Mouse (Mus musculus) stomach, postnatal 0 days (tissue): ENCODE results near the gene Inpp5b. TPM values are rescaled to one million over a fixed set of nuclear protein-coding genes. Genes with fewer than 3 reads are reported as not detected.
A peak's percentile ranks its signal among the peaks of the same experiment; 100 is the strongest.

ENCODE experiments used
- ATAC-seq: fragments of 200-750 bp; cut with Nextera tagmentation; 2 replicates; pipeline ENCODE4 v1.8.0; 2017; ENCODE audit not compliant: low FRiP score, low TSS enrichment
- DNase-seq: peaks from one replicate; pipeline ENCODE4 v3.0.0-alpha.2; 2016; ENCODE audit warnings: low spot score
- H3K27ac ChIP-seq: fragments of 300-500 bp; sonication (generic); replicated peaks from 2 replicates; pipeline ENCODE4 v1.5.1; 2014; ENCODE audit warnings: mild to moderate bottlenecking, control low read depth
- H3K27me3 ChIP-seq: fragments of 300-500 bp; sonication (generic); 2 replicates; pipeline ENCODE4 v1.6.1; 2014; ENCODE audit warnings: low read length; ENCODE audit not compliant: control insufficient read depth, insufficient read depth
- H3K36me3 ChIP-seq: fragments of 300-500 bp; sonication (generic); 2 replicates; pipeline ENCODE4 v1.6.1; 2014; ENCODE audit warnings: low read length, mixed read lengths; ENCODE audit not compliant: control insufficient read depth, insufficient read depth
- H3K4me1 ChIP-seq: fragments of 300-500 bp; sonication (generic); replicated peaks from 2 replicates; pipeline ENCODE4 v1.6.1; 2014; ENCODE audit warnings: antibody characterized with exemption; ENCODE audit not compliant: control insufficient read depth, insufficient read depth
- H3K4me2 ChIP-seq: fragments of 300-500 bp; sonication (generic); replicated peaks from 2 replicates; pipeline ENCODE4 v1.6.1; 2014; ENCODE audit warnings: low read depth, mild to moderate bottlenecking, control low read depth, moderate library complexity
- H3K4me3 ChIP-seq: fragments of 300-500 bp; sonication (generic); 2 replicates; pipeline ENCODE4 v1.5.1; 2014; ENCODE audit warnings: low read depth, low read length, control low read depth
- H3K9ac ChIP-seq: fragments of 300-500 bp; sonication (generic); 2 replicates; pipeline ENCODE4 v1.6.1; 2014; ENCODE audit warnings: mild to moderate bottlenecking, low read length, control low read depth, mixed read lengths
- H3K9me3 ChIP-seq: fragments of 300-500 bp; sonication (generic); 2 replicates; pipeline ENCODE4 v1.6.1; 2016; ENCODE audit warnings: low read length; ENCODE audit not compliant: control insufficient read depth
- CTCF ChIP-seq: IDR thresholded peaks from 2 replicates; pipeline ENCODE4 v1.5.1; 2016; ENCODE audit warnings: antibody characterized with exemption, low read depth, mild to moderate bottlenecking, moderate library complexity
- EP300 ChIP-seq: optimal IDR thresholded peaks from 2 replicates; pipeline ENCODE3; 2016; ENCODE audit warnings: antibody characterized with exemption
- WGBS: fragments of 180-500 bp; shearing (Covaris S2); extraction: QIAGEN DNeasy Blood & Tissue Kit; methylation state at CpG from one replicate; pipeline ENCODE4 v1.1.7; 2014; 5-methylcytosine and 5-hydroxymethylcytosine counted together
- polyA plus RNA-seq: library from polyadenylated mRNA; unstranded; fragments of >200 nt; fragmentation: Nextera tagmentation; extraction: Ambion mirVana; gene quantifications from 2 replicates; pipeline ENCODE4 v1.2.1, GENCODE M21; 2015

Inpp5b gene
- polyA plus RNA-seq, 1 experiment from 2014 or later = 23.5 TPM

DNA sequence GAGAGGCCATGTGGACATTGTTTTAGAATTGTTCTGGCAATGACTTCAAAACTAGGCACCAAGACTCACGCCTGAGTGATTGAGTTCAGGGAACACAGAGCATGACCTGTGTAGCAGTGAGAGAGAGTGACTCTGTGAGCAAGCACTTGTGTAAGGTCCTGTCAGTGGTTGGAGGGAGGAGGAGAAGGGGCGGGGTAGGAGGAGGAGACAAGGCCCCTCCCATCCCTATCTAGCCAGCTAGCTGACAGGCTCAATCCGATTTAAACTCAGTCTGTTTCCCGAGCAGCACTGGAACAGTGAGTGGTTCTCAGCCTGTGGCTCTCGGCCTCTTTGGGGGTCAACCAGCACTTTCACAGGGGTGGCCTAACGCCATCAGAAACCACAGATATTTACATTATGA lies 76.2 kb downstream of the Inpp5b start:
- Histone ChIP-seq H3K27me3 (no peaks in the 10 kb centered on the region), H3K4me2 (no peak overlapping the region), H3K36me3 (peaks cover 6% of the 10 kb centered on the region), H3K9ac (no peak overlapping the region), H3K4me3 (no peak overlapping the region), H3K27ac (peak overlapping the region; percentile 35; the same call in 1 of the 2 replicates), H3K9me3 (no peaks in the 10 kb centered on the region), H3K4me1 (no peaks in the 10 kb centered on the region)
- WGBS = 23% methylated on average over 6 of the region's 6 CpGs
- peak; percentile 96 for ATAC-seq
- no peak for TF ChIP-seq CTCF
- no peak for TF ChIP-seq EP300
- DNase-seq = peak; percentile 77

DNA sequence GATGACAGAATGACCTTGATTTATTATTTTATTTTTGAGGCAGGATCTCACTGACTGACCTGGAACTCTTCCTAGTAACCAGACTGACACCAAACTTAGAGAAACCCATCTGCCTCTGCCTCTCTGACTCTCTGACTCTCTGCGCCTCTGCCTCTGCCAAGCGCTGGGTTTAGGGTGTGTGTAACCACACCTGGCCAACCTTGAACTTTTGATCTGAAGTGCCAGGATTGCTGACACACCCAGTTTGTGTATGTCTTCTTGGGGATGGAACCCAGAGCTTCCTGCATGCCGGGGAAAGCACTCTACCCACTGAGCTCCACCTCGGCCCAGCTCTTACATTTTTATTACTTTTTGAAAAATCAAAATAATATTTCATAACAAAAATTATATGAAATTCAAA lies 77.2 kb downstream of the Inpp5b start:
- no peak for TF ChIP-seq CTCF
- TF ChIP-seq EP300 = no peak
- ATAC-seq = no peak
- Histone ChIP-seq H3K27ac (no peak overlapping the region), H3K36me3 (peaks cover 6% of the 10 kb centered on the region), H3K4me2 (no peak overlapping the region), H3K27me3 (no peaks in the 10 kb centered on the region), H3K4me3 (no peak overlapping the region), H3K9me3 (no peaks in the 10 kb centered on the region), H3K9ac (no peak overlapping the region), H3K4me1 (no peaks in the 10 kb centered on the region)
- DNase-seq = no peak
- WGBS = 75% methylated on average over 4 of the region's 4 CpGs

DNA sequence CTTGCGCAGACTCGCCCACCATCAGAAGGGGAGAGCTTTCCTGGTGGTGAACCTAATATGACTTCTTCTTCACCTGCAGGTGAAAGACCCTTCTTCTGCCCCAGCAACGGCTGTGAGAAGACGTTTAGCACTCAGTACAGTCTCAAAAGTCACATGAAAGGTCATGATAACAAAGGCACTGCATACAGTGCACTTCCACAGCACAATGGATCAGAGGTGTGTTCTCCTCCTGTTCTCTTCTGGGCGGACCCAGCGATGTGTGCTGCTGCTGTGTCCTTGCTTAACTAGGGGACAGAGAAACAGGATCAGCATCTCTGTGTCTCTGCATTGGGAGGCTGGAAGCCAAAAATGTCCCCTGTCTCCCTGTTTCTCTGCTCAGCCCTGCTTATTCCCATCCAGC lies 83.3 kb downstream of the Inpp5b start:
- no peak for TF ChIP-seq EP300
- no peak for TF ChIP-seq CTCF
- WGBS = 87% methylated on average over 6 of the region's 6 CpGs
- Histone ChIP-seq H3K27ac (no peak overlapping the region), H3K27me3 (no peaks in the 10 kb centered on the region), H3K9ac (no peak overlapping the region), H3K9me3 (no peaks in the 10 kb centered on the region), H3K4me3 (no peak overlapping the region), H3K4me2 (no peak overlapping the region), H3K36me3 (peaks cover 17% of the 10 kb centered on the region), H3K4me1 (no peaks in the 10 kb centered on the region)
- ATAC-seq = no peak
- no peak for DNase-seq

DNA sequence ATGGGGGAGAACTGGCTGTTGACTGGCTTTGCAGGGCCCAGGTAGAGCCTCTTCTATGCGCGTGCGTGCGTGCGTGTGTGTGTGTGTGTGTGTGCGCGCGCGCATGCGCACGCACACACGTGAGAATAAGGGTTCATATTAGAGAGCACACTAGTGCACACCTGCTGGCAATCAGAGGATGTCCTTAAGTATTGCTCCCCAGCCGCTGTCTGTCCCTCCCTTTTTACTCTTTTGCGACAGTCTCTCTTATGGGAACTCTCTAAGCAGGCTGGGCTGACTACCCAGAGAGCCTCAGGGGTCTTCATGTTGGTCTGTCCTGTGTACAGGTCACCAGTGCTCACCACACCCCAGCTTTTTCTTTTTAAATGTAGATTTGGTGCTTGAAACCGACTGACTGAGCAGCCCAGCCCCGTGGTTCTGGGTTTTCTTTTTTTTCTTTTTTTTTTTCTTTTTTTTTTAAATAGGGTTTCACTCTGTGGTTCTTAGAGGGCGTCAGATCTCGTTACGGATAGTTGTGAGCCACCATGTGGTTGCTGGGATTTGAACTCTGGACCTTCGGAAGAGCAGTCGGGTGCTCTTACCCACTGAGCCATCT lies 83.8 kb downstream of the Inpp5b start:
- Histone ChIP-seq H3K36me3 (peaks cover 17% of the 10 kb centered on the region), H3K4me3 (no peak overlapping the region)
- no peak for DNase-seq

DNA sequence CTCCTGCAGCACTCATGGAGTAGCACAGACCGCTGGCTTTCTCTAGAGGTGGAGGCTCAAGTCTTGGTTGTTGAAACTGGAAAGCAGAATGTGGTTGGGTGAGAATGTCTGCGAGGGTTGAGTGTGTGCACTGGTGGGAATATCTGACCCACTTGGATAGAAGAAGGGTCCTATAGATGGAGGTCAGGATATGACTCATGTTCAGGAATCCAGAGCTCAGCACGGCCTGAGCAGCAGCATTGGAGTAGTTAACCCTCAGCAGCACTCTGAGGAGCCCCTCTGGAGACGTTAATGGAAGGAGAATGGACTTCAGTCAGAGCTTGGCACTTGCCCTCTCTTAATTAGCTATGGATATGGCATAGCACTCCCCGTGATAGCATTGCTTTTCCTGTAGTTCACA lies 88.0 kb downstream of the Inpp5b start:
- ATAC-seq = peak; percentile 32; the same call in 1 of the 2 replicates
- WGBS = 56% methylated on average over 5 of the region's 5 CpGs

More for the DNA sequence above, 83.8 kb downstream of the Inpp5b start:
- H3K9me3 ChIP-seq = no peaks in the 10 kb centered on the region
- H3K9ac ChIP-seq = no peak overlapping the region
- WGBS = 95% methylated on average over 21 of the region's 21 CpGs
- ATAC-seq = no peak
- no peak overlapping the region for H3K27ac ChIP-seq
- no peaks in the 10 kb centered on the region for H3K4me1 ChIP-seq
- H3K27me3 ChIP-seq = no peaks in the 10 kb centered on the region
- TF ChIP-seq CTCF (no peak), EP300 (no peak)
- H3K4me2 ChIP-seq = no peak overlapping the region

DNA sequence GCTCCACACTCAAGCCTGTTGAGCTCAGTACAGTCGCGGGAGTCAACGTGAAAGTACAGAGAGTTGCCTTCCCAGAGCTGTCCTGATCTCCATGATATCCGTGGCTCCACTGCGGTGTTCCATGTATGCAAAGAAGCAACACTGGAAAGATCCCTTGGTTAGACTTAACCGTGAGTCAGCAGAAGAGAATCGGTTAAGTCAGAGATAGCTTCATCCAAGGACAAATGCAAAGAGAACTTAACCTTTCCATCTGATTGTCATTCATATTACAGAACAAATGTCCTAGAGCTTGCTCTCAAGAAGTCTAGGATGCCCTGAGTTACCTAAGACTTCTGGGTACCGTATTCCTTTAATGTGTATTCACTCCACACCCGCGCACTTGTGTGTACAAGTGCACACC lies 91.1 kb downstream of the Inpp5b start:
- WGBS = 94% methylated on average over 10 of the region's 10 CpGs

More for the DNA sequence above, 88.0 kb downstream of the Inpp5b start:
- Histone ChIP-seq H3K4me3 (no peak overlapping the region), H3K4me1 (no peaks in the 10 kb centered on the region), H3K27me3 (no peaks in the 10 kb centered on the region), H3K4me2 (no peak overlapping the region), H3K9me3 (no peaks in the 10 kb centered on the region), H3K27ac (peak overlapping the region; percentile 30; the same call in 1 of the 2 replicates), H3K9ac (no peak overlapping the region), H3K36me3 (peaks cover 17% of the 10 kb centered on the region)
- TF ChIP-seq CTCF (no peak), EP300 (no peak)
- no peak for DNase-seq

More for the DNA sequence above, 91.1 kb downstream of the Inpp5b start:
- no peak for TF ChIP-seq CTCF
- TF ChIP-seq EP300 = no peak
- no peak for ATAC-seq
- Histone ChIP-seq H3K27me3 (no peaks in the 10 kb centered on the region), H3K36me3 (peaks cover 8% of the 10 kb centered on the region), H3K27ac (no peak overlapping the region), H3K4me2 (no peak overlapping the region), H3K4me3 (no peak overlapping the region), H3K4me1 (no peaks in the 10 kb centered on the region), H3K9ac (no peak overlapping the region), H3K9me3 (no peaks in the 10 kb centered on the region)
- no peak for DNase-seq
